Mouse (Mus musculus) B cell, adult 67 days (primary cell): ENCODE results near the gene Apol7a. TPM values are rescaled to one million over a fixed set of nuclear protein-coding genes. Genes with fewer than 3 reads are reported as not detected.

Source experiments
- total RNA-seq, 2 experiments: library from RNA; stranded (reverse); gene quantifications; 4 replicates each; pipeline ENCODE4 v1.2.4; 2023

Apol7a gene
- not detected for total RNA-seq

DNA sequence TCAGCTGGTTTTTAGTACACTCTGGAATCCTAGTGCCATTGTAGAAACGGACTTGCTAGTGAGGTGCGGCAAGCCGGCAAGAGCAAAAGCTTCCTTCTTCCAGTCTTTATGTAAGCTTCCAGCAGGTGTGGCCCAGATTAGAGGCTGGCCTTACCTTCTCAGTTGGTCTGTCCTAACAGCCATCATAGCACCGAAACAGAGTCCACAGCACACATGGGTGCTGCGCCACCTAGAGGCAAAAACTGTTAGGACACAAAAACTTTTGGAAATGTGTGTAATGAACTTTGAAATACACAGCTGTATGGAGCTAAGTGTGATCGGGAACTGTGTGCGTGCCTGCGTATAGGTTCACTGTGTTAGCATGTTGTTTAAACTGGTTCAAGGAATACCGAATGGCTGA, at the start of gene Apol7a:
TSS of gene Apol7a (minus strand) at position 84 of the 400 bp plus-strand sequence.

DNA sequence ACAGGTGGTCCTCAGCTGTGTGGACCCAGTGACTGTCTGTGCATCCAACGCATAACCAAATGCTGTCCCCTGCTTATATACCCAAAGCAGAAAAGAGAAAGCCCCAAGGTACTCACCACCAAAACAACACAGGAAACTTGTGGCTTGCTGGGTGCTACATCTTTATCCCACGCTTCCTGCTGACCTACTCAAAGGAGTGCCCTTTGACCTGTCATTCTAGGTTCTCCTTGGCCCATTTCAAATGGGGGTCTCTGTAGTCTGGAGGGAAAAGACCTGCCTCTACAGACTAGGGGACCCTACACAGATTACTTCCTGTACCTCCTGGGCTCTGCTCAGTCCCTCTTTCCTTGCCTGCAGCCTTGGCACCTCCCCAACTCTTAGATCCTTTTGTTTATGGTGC, 48.5 kb upstream of the Apol7a start, which contains the start of gene Apol7b:
TSS of gene Apol7b (minus strand) at position 101 of the 400 bp plus-strand sequence.

DNA sequence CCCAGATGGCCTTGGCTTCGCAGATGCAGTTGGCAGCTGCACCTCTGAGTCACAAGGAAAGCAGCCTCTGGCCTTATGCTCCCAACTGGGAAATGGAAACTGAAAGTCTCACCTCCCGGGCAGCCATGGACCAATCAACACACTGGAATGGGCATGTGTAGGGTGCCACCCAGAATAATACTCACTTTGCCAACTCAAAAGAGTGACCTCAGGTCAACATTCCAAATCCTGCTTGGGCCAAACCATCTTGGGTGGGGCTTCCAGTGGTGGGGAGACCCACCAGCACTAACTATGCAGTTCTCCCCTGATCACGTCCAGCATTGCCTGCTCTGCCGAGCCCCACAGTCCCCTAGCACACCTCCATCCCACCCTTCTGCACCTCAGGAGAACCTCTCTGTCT, 12.1 kb upstream of the Apol7a start, which contains the start of gene Apol9a:
TSS of gene Apol9a (minus strand) at position 101 of the 400 bp plus-strand sequence.

Other genes starting within 250 kb of the Apol7a start
- gene Rbfox2, start 92.1 kb downstream of the Apol7a start, total RNA-seq, result not detected
- not detected for gene Apol9a, start 12.0 kb upstream of the Apol7a start, total RNA-seq
- not detected for gene Apol7b, start 48.4 kb upstream of the Apol7a start, total RNA-seq
- gene Apol10a, start 77.9 kb upstream of the Apol7a start, total RNA-seq, result not detected
- gene Apol11a, start 109.2 kb upstream of the Apol7a start, total RNA-seq, result not detected
- not detected for gene Apol7c, start 134.2 kb upstream of the Apol7a start, total RNA-seq
- not detected for gene 1700025B11Rik, start 162.8 kb upstream of the Apol7a start, total RNA-seq
- not detected for gene Apol10b, start 197.0 kb upstream of the Apol7a start, total RNA-seq
- gene Gm36245, start 200.1 kb upstream of the Apol7a start, total RNA-seq, result not detected
- gene Apol11b, start 244.2 kb upstream of the Apol7a start, total RNA-seq, result not detected